Mouse (Mus musculus): Measurements from ENCODE around the gene Il34.
"Not testable (repeated sequence)": the region's sequence is repeated elsewhere in the genome, so short reads cannot be mapped to it uniquely, and the experiment has no call there.

- not testable (repeated sequence) for TF ChIP-seq GATA1, TAL1 (IDR thresholded peaks at IDR 0.05; ENCODE audit: low read length)
Observed at GRCm38 (mm10) chr8:110786501-110786900, 19.2 kb downstream of the Il34 start.

All from erythroblast, embryonic 14.5 days (primary cell).